Mouse (Mus musculus) WW6 (cell line): ENCODE data around the gene Fads1.

Experiments
- DNase-seq: peaks from one replicate; pipeline ENCODE4 v3.0.0-alpha.2; 2013; ENCODE audit warnings: low read depth, low spot score

Gene Fads1

DNA sequence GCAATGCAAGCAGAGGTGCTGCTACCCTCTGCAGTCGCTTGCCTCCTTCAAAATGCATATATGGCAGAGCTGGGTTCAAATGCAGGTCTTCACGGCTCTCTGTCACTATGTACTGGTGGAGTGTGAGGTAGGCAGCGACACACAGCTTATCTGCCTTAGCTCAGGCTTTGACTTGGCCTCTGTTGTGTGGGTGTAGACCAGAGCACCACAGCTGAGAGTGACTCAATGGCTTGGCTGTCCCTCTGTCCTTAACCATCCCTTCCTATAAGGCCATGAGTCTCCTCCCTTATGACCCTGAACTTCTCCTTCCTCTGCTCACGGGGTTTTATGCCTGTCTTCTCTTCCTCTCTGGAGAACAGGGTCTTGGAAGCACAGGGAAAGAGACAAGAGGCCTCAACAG, 28.2 kb downstream of the Fads1 start:
- no peak for DNase-seq

DNA sequence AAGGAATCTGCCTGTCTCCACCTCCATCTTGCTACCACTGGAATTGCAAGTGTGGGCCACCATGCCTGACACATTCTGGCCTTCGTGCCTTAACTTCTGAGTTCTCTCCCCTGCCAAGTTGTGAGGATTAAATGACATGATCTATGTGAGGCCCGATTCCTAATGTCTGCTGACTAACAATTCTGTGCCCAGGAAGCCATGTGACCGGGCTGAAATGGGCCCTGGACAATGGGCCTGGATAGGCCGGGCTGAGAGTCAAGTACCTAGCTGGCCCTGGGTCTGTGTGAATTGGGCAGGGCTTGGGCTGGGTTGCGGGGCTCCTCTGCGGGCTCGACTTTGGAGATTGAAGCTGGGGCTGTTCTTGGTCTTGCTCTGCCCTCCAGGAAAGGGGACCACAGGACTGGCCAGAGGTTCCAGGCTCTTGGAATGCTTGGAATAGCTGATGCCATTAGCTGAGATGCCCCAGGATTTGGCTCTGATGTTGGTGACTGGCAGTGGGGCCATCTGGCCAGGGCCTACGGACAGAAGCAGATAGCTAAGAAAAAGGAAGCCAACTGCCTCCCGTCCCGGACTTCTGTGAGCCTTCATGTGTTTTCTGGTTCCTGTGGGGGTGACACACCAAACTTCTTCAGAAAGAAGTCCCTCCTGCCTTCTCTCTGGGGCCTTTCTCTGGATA, 31.2 kb downstream of the Fads1 start:
- no peak for DNase-seq

- DNase-seq: no peak
Observed at GRCm38 (mm10) chr19:10216101-10216500, 33.4 kb downstream of the Fads1 start.

DNA sequence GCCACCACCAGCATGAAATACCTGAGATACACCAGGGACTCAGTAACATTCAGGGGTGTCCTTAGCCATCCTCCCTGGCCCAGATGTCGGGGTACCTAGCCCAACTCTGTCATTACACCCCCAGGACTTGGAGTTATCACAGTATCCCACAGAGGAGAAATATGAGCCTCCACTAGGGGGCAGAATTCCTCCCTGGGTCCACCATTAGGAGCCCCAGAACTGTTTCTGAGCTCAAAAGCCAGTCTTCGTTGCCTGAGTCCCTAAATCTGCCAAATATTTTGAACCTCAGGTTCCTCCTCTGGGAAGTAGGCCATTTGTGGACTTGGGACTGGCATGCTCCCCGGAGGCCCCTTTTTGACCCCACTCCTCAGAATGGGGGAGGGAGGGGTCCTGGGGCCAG, 36.4 kb downstream of the Fads1 start:
- DNase-seq: no peak

DNA sequence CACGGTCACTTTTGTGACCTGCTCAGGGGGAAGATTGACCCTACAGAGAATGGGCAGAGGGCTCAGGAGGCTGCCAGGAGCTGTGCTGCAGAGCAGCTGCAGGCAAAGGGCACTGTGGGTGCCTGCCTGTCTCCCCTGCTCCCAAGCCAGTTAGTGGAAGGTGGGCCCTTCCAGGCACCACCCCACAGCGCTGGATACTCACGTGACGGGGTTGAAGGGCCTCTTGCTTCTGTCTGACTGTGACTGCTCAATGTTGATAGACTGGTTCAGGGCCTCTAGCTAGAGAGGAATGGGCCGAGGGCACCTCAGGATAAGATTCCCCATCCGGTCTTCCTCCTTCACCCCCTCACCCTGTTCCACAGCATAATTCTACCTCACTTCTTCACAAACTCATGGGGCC, 36.9 kb downstream of the Fads1 start:
- DNase-seq: no peak

DNA sequence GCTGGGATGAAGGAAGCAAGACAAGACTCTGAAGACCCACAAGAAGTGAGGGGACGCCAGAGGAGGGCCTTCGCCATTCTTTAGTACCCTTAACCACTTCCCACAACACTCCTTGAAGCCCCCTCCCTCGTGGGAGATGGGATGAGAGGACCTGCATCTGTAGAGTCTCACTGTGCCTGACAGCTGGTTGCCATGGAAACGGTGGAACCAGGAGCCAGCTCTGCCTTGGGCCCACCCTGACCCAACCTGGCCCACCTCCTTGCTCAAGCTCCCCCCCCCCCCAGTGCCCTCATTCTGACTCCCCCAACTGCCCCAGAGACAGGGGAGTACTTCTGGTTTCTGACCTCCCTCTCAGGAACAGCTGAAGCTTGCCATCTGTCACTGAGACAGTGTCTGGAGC, 38.9 kb downstream of the Fads1 start:
- no peak for DNase-seq

DNA sequence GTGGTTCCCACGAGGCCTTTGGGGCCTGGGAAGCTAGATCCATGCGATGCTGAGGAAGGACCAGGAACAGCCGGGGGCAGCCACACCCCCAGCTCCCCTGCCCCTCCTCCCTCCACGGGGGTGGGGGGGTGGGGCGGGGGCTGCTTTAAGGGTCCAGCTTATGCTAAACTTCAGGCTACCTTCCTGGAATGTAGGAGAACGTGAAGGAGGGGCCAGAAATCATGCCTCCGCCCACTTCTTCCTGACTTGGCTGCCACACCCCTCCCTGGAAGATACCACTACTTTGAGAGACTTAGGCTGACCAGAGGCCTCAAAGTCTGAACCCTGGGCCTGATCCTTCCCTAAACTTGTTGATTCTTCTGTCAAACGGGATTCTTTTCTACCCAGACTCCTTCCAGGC, 40.0 kb downstream of the Fads1 start:
- DNase-seq: no peak

GRCm38 (mm10) chr19:10223561-10223960, 40.9 kb downstream of the Fads1 start:
- no peak for DNase-seq

DNA sequence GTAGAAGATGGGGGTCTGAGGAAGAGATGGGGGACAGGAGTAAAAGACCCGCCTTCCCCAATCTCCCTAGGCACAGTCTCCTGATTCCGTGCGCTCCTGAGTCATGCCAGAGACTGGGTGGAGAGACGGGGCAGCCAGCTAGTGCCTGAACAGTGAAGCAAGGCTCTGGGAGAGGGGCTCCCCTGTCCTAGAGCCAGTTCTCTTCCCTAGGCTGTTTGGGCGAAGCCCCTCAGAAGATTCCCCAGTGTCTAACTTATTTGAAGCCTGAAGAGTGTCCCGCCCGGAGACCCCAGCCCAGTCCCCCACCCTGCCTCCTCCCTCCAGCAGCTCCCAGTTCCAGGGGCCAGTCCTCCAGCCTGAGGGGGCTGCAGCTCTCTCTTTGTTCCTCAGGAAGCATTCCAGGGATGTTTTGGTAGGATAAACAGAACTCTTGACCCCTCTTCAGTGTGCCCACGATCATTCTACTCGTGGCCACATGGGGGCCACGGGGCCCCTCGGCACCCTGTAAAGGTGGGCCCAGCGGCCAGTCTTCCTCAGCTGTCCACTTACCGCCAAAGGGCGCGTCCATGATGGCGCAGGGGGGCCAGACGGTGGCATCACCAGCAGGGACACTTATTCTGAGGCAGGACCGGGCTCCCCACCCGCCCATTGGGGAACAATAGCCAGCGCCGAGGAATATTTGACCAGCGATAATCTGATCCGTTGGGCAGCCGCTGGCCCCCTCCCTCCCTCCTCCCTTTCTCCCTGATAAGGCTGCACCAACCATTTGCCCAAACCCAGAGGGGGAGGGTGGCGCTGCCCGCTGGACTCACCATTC, 42.2 kb downstream of the Fads1 start:
- DNase-seq: no peak

- no peak for DNase-seq
Observed at GRCm38 (mm10) chr19:10225767-10226166, 43.1 kb downstream of the Fads1 start.

- no peak for DNase-seq
Observed at GRCm38 (mm10) chr19:10231016-10231415, 48.3 kb downstream of the Fads1 start.

DNA sequence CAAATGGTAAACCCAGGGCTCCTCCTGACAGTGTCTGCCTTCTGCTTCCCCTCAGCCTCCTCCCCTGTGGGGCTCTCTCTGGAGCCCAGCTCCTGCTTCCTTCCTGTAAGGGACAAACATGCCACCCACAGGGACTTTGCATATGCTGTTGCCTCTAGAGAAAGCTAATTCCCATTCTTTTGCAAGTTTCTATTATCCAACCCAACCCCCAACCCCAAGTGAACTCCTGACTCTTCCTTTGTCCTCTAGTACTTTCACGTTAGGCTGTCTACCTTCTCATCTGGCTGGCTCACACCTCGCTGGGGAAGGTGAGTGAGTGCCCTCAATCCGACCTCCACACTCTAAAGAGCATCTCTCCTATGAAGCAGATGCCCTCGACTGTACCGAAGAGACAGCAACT, 49.2 kb downstream of the Fads1 start:
- DNase-seq: no peak

DNA sequence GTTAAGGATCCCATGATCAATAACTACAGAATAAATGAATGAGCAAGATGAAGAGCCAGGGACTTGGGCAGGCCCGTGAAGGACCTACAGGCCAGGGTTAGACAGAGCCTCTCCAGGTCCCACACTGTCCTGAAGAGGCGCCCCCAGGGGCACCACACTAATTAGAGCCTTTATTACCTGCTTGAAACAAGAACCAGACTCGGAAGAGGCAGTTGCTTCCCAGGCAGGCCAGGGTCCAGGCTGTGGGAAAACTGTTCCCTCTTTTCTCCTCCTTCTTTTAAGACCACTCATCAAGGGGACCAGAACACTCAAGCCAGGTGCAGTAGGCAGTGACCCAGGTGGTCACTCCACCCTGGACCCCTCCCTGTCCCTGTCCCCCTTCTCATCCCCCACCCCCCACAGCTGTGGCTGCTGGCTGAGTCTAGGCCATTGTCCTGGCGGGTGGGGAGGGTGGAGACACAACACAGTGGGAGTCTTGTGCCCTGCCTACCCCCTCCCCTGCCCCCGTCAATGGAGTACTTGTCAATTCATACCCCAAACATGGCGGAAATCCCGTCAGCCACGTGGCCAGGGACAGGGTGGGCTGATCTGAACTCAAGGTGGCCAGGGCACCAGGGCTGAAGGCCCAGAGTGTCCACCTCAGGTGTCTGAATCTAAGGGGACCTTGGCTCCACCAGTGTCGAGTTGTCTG, 49.8 kb downstream of the Fads1 start:
- DNase-seq: no peak

GRCm38 (mm10) chr19:10235784-10236565, 53.3 kb downstream of the Fads1 start:
- DNase-seq: no peak

DNA sequence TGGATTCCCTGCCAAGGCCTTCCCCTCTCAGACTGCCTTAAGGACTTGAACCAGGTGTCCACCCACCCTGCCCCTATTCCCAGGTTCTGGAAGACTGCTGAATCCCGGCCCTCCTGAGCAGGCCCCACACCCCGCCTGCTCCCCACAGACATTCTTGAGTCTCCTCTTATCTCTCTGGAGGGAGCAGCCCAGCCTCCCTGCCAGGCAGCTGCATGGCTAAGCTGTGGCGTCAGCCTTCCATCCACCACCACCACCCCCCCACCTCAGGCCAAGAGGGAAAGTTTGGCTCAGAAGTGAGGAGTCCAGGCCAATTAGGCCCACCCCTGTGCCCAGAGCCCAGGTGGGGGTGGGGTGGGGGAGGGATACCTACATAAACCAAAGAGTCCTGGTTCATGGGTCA, 55.8 kb downstream of the Fads1 start:
- no peak for DNase-seq

- no peak for DNase-seq
Observed at GRCm38 (mm10) chr19:10239419-10239818, 56.7 kb downstream of the Fads1 start.

DNA sequence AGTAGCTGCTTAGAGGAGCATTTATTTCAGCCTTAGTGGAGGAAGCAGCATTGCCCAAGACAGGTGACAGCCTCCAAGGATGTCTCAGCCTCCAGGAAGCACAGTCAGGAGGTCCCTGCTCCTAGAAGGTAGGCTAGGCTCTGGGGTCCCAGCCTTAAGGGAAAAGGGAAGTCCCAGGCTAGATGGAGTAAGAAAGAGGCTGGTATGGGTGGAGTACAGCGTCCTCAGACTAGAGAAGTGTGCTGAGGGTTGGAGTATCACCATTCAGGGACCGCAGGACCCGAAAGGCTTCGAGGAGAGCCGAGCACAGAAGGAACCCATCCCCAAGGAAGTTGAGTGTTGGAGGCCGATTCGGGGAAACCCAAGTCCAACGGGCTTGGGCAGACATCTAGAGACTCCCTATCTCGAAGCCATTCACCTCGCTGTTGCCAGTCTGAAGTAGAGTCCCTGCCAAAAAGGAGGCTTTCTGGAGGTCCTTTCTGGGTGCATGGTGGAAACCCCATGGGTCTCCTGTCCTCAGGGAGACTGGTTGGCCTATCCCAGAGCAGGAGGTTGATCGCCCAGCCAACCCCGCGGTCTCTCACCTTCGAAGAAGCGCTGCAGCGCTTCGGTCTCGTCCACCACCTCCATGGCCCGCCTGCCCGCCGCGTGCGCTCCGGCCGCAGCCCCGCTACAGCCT, 57.4 kb downstream of the Fads1 start:
- no peak for DNase-seq

- peak; percentile 63 for DNase-seq
Observed at GRCm38 (mm10) chr19:10240654-10241305, 58.1 kb downstream of the Fads1 start, which contains the start of gene Myrf. Myrf (minus strand) TSS chr19:10240748.

DNA sequence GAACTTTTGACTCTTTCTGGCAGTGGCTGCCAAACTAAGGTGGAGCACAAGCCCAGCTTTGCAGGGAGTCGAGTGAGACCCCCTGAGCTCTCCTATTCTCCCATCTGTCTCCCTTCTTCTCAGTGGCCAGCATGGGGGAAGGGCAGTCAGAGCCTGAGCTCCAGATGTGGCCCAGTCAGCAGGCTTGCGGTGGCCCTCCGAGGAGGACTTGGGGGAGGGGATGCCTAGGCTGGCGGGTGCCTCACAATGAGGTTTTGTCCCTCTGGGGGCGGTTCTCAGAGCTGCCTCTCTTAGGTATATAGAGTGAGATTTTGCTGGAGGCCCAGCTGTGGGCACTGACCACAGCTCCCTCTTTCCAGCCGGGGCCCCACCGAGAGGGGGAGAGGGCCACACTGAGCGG, 60.2 kb downstream of the Fads1 start:
- DNase-seq: no peak

- no peak for DNase-seq
Observed at GRCm38 (mm10) chr19:10244183-10244582, 61.5 kb downstream of the Fads1 start.
